Mouse (Mus musculus) frontal cortex, adult (tissue): ENCODE data around the gene Fcrl5.

Source experiments
- ATAC-seq: cut with Nextera tagmentation; 2 replicates; pipeline ENCODE4 v1.9.2; 2017; ENCODE audit warnings: mild to moderate bottlenecking, moderate library complexity, mixed read lengths; ENCODE audit not compliant: low TSS enrichment

Fcrl5 gene

DNA sequence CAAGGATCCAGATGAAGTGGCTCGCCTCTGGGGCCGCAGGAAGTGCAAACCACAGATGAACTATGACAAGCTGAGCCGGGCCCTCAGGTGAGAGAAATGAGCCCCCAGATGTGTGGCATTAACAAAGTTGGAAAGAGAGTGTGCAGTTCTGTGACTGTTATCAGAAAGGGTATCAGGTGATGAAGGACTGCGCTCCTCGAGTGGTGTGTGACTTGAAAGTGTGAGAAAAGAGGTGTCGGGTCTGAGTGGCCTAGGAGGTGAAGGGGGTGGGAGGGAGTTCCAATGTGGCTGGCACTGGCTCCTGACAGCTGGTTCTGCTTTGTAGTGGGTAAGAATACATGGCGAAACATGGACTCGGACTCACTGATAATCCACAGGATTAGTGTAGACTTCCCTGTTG, 92.4 kb downstream of the Fcrl5 start:
- ATAC-seq: no peak

DNA sequence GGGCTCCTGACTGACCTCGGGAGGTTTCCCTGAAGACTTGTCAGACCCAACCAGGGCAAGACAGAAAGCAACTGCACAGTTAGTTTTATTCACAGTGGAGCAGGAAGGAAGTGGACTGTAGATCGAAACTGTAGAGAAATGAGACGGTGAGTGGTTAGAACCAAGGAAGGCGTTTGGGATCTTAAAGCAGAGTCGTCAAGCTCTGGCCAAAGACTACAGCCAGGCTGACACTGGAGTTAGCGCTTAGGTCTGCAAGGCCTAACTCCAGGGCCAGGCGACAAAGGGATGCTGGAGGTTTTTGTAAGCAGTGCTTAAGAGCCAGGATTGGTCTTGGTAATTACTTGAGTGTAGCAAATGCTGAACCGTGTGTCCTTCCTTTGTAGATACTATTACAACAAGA, 93.3 kb downstream of the Fcrl5 start:
- ATAC-seq: no peak

DNA sequence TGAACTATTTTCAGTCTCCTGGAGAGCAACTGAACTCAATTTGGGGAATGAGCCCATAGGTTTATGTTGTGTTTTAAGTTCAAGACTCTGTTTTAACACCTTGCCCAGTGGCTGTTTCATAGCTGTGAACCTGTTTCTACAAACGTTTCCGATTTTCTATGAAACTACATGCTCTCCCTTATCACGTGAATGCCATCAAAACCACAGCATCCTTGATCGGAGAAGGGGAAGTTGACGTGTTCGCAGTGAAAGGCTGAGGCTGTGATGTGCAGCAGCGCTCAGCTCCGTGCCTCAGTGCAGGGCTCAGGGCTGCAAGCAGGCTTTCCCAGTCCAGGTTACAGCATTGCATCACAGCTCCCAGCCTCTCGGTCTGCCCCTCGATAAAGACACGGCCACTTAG, 94.0 kb downstream of the Fcrl5 start:
- ATAC-seq: no peak

GRCm38 (mm10) chr3:87530234-87530633, 94.7 kb downstream of the Fcrl5 start:
- no peak for ATAC-seq

DNA sequence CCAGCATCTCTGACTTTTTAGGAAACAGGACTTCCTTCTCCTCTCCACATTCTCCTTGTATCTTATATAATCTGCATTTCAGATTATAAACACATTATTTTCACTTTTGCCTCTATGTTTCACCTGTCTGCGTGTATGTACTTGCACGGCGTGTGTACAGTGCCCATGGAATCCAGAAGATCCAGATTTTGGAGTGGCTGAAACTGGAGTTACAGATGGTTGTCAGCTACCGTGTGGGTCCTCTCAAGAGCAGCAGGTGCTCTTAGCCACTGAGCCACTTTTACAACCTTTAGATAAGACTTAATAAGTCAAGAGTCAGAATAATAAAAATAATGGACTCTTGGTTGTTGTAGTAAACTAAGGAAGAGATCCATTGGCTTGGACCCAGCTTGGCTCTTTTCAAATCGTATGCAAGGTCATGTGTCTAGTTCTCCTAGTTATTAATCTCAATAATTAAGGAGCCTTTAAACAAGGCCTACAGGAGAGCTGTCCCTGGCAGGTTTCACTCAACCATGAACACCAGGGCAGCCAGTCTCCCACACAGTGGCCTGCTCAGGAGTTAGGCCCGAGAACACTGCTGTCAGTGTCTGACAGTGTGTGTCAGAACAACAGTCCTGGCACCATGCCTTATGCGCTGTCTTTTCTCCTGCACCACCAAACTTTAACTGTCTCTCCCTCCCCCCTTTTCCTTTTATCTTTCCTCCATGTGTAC, 98.2 kb downstream of the Fcrl5 start:
- no peak for ATAC-seq

DNA sequence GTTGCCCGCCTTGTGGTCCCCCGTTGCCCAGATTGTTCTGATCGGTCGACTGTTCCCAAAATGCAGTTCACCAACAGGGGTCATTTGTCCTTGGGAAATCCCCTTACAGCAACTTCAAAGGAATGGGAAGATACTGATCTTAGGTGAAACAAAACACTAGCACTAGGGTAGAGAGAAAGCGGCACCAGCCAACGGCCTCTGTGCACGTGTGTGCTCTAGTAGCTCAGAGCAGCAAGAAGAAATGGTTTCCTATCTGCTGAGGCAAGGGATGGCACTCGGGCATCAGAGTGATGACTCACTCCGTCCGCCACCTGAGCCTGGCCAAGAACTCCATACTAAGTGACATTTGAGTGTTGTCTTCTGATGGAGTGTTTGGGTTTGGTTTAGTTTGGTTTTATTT, 102.5 kb downstream of the Fcrl5 start:
- no peak for ATAC-seq

DNA sequence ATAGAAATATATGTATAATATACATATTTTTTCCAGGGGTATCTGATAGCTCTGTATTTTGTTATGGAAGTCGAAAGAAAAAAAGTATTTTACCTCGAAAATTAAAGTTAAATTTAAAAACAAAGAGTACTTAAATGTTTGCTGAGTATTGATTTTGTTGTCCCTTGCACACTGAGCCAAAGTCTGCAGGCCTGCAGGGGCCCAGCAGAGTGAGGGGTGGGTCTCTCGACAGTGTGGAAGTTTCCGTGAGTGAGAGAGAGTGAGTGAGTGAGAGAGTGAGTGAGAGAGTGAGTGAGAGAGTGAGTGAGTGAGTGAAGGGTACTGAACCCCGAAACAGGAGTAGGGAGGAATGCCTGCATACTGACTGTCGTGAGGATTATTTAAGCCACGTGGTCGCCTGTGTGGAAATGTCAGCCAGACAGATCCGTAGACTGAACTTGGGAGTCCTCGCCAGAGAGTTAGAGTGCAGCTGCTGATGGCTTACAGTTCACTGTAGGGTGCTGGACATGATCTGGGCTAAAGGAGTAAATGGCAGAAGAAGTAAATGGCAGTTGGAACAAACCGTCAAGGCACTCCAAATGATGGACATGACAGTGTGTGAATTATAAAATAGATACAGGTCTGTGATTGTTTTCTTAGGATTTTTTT, 104.6 kb downstream of the Fcrl5 start:
- ATAC-seq: no peak

DNA sequence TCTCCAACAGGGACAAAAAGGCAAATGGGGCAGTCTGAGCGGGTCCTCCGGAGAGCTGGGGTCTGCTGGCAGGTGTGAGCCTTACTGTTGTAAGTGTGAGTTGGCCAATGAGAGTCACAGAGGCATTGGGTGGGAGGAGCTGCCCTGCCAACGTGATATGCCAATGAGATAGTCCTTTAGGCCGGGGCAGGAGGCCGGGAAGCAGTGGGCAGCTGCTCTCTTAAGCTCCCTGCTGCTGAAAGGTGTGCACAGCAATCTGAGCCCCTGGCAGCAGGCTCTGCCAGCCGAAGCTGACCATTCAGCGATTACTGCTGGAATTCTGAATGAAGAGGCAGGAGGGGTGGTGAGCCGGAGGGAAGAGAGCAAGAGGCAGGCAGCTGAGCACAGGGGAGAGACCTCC, 105.1 kb downstream of the Fcrl5 start:
- no peak for ATAC-seq

DNA sequence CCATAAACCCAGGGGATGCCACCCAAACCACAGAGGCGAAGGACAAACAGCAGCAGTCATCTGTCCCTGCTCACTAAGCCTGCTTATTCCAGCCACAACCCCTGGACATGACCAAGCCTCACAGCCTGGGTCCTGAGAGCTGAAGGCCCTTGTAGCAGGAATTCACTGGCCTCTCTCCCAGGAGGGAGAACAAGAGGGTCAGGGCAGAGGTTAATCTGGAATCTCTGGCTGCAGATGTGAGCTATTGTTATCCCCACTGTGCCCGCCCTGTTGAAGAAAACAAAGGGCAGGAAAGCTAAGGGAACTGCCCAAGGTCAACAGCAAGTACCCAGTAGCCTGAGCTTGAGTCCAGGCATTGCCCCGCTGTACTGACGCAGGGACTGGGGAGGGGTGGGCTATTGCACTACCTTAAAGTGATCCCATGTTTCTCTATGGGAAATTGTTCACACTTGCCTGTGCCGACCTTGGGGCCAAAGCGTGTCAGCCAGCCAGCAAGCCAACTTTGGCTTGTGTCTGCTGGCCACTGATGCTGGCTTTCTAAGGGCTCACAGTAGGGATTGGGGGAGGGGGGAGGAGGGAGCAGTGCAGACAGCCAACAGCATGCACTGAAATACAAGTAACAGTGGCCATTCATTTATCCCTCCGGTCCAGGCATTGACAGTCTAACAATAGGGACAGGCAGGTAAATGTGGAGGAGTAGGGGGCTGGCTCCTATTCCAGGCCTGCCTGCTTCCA, 107.1 kb downstream of the Fcrl5 start:
- ATAC-seq: no peak

- no peak for ATAC-seq
These were observed 110.0 kb downstream of the Fcrl5 start for GRCm38 (mm10) chr3:87545554-87545953.

GRCm38 (mm10) chr3:87546291-87546721, 110.7 kb downstream of the Fcrl5 start:
- ATAC-seq: peak; percentile 87

DNA sequence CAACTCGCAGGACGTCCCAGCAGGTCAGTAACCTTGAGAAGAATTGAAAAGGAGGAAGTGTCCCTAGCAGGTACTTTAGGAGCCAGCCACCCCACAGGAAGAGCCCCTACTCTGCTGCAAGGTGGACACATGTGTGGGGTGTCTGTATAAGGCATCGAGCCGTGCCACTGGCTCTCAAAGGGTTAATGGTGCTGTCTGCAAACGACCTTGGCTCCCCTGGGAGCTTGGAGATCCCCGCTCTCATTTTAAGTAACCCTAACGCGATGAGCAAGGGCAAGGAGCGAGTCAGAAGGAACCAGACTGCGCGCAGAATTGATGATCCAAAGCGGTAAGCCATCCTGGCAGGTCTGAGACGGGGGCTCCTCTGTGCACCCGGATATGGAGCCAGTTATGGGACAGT, 114.3 kb downstream of the Fcrl5 start:
- no peak for ATAC-seq
